Mouse (Mus musculus): Measurements from ENCODE around the gene Hnrnpa2b1. TPM values are rescaled to one million over a fixed set of nuclear protein-coding genes. Genes with fewer than 3 reads are reported as not detected.

Hnrnpa2b1 gene
- polyA plus RNA-seq, 1 experiment from 2014 or later, result 1,176 TPM

GRCm38 (mm10) chr6:51479136-51479731 lies 9.5 kb upstream of the Hnrnpa2b1 start:
- Histone ChIP-seq H3K27me3 (ENCODE audit: control insufficient read depth, insufficient read depth, low read length) (no peaks in the 10 kb centered on the region), H3K9me3 (ENCODE audit: control insufficient read depth, low read depth, low read length) (no peaks in the 10 kb centered on the region), H3K4me3 (ENCODE audit: low read depth, low read length) (no peak overlapping the region), H3K27ac (ENCODE audit: low read length) (no peak overlapping the region), H3K4me1 (ENCODE audit: control insufficient read depth, insufficient read depth, low read length) (no peaks in the 10 kb centered on the region), H3K4me2 (replicated peaks; ENCODE audit: low read depth, low read length) (no peak overlapping the region), H3K36me3 (ENCODE audit: control insufficient read depth, insufficient read depth, low read length) (peaks cover 72% of the 10 kb centered on the region), H3K9ac (replicated peaks; ENCODE audit: low read depth, low read length) (no peak overlapping the region)
- ATAC-seq (ENCODE audit: insufficient number of reproducible peaks, insufficient read depth, low FRiP score, low read depth), result no peak
- 93% methylated on average over 4 of the region's 4 CpGs for WGBS

GRCm38 (mm10) chr6:51472213-51472612 lies 2.5 kb upstream of the Hnrnpa2b1 start:
- 38% methylated on average over 4 of the region's 4 CpGs for WGBS
- Histone ChIP-seq H3K9me3 (ENCODE audit: control insufficient read depth, low read depth, low read length) (no peaks in the 10 kb centered on the region), H3K4me2 (replicated peaks; ENCODE audit: low read depth, low read length) (peak overlapping the region; percentile 56), H3K4me1 (ENCODE audit: control insufficient read depth, insufficient read depth, low read length) (peaks cover 16% of the 10 kb centered on the region; the same call in 1 of the 2 replicates), H3K36me3 (ENCODE audit: control insufficient read depth, insufficient read depth, low read length) (peaks cover 45% of the 10 kb centered on the region), H3K9ac (replicated peaks; ENCODE audit: low read depth, low read length) (peak overlapping the region; percentile 99), H3K27me3 (ENCODE audit: control insufficient read depth, insufficient read depth, low read length) (no peaks in the 10 kb centered on the region), H3K27ac (ENCODE audit: low read length) (no peak overlapping the region; the same call in 1 of the 2 replicates), H3K4me3 (ENCODE audit: low read depth, low read length) (peak overlapping the region; percentile 98)
- no peak for ATAC-seq (ENCODE audit: insufficient number of reproducible peaks, insufficient read depth, low FRiP score, low read depth)

GRCm38 (mm10) chr6:51471782-51472181 lies 2.1 kb upstream of the Hnrnpa2b1 start:
- Histone ChIP-seq H3K4me2 (replicated peaks; ENCODE audit: low read depth, low read length) (peak overlapping the region; percentile 56), H3K27ac (ENCODE audit: low read length) (no peak overlapping the region; the same call in 1 of the 2 replicates), H3K9me3 (ENCODE audit: control insufficient read depth, low read depth, low read length) (no peaks in the 10 kb centered on the region), H3K4me1 (ENCODE audit: control insufficient read depth, insufficient read depth, low read length) (peaks cover 19% of the 10 kb centered on the region), H3K27me3 (ENCODE audit: control insufficient read depth, insufficient read depth, low read length) (no peaks in the 10 kb centered on the region), H3K9ac (replicated peaks; ENCODE audit: low read depth, low read length) (peak overlapping the region; percentile 99), H3K4me3 (ENCODE audit: low read depth, low read length) (peak overlapping the region; percentile 98), H3K36me3 (ENCODE audit: control insufficient read depth, insufficient read depth, low read length) (peaks cover 45% of the 10 kb centered on the region)
- no peak for ATAC-seq (ENCODE audit: insufficient number of reproducible peaks, insufficient read depth, low FRiP score, low read depth)
- WGBS, result 5% methylated on average over 3 of the region's 3 CpGs

- WGBS, result under 1% methylated on average over 10 of the region's 10 CpGs
- Histone ChIP-seq H3K4me2 (replicated peaks; ENCODE audit: low read depth, low read length) (peak overlapping the region; percentile 56), H3K36me3 (ENCODE audit: control insufficient read depth, insufficient read depth, low read length) (peaks cover 46% of the 10 kb centered on the region), H3K27ac (ENCODE audit: low read length) (peak overlapping the region; percentile 100), H3K9ac (replicated peaks; ENCODE audit: low read depth, low read length) (peak overlapping the region; percentile 99), H3K27me3 (ENCODE audit: control insufficient read depth, insufficient read depth, low read length) (no peaks in the 10 kb centered on the region), H3K4me1 (ENCODE audit: control insufficient read depth, insufficient read depth, low read length) (peaks cover 24% of the 10 kb centered on the region), H3K9me3 (ENCODE audit: control insufficient read depth, low read depth, low read length) (no peaks in the 10 kb centered on the region), H3K4me3 (ENCODE audit: low read depth, low read length) (peak overlapping the region; percentile 98)
- ATAC-seq (ENCODE audit: insufficient number of reproducible peaks, insufficient read depth, low FRiP score, low read depth), result no peak
These were observed 1.4 kb upstream of the Hnrnpa2b1 start for GRCm38 (mm10) chr6:51471179-51471505.

- WGBS, result under 1% methylated on average over 91 of the region's 99 CpGs
- no peaks in the 10 kb centered on the region for H3K27me3 ChIP-seq (ENCODE audit: control insufficient read depth, insufficient read depth, low read length)
- H3K4me2 ChIP-seq (replicated peaks; ENCODE audit: low read depth, low read length), result peak within 1 kb of the TSS; percentile 56
- H3K4me1 ChIP-seq (ENCODE audit: control insufficient read depth, insufficient read depth, low read length), result peaks cover 27% of the 10 kb centered on the region
- H3K36me3 ChIP-seq (ENCODE audit: control insufficient read depth, insufficient read depth, low read length), result peaks cover 47% of the 10 kb centered on the region
- no peaks in the 10 kb centered on the region for H3K9me3 ChIP-seq (ENCODE audit: control insufficient read depth, low read depth, low read length)
- H3K27ac ChIP-seq (ENCODE audit: low read length), result peak within 1 kb of the TSS; percentile 100
- H3K9ac ChIP-seq (replicated peaks; ENCODE audit: low read depth, low read length), result peak within 1 kb of the TSS; percentile 100
- peak; percentile 85 for ATAC-seq (ENCODE audit: insufficient number of reproducible peaks, insufficient read depth, low FRiP score, low read depth)
- H3K4me3 ChIP-seq (ENCODE audit: low read depth, low read length), result peak within 1 kb of the TSS; percentile 98
These were observed 851 bp upstream of the Hnrnpa2b1 start, which contains the start of gene Cbx3 for GRCm38 (mm10) chr6:51470311-51471178. Gene Cbx3, plus strand, starts transcription at chr6:51470360.

GRCm38 (mm10) chr6:51468891-51469561 lies 668 bp downstream of the Hnrnpa2b1 start:
- Histone ChIP-seq H3K4me1 (ENCODE audit: control insufficient read depth, insufficient read depth, low read length) (peaks cover 27% of the 10 kb centered on the region), H3K36me3 (ENCODE audit: control insufficient read depth, insufficient read depth, low read length) (peaks cover 48% of the 10 kb centered on the region), H3K9ac (replicated peaks; ENCODE audit: low read depth, low read length) (peak overlapping the region; percentile 100), H3K9me3 (ENCODE audit: control insufficient read depth, low read depth, low read length) (no peaks in the 10 kb centered on the region), H3K4me2 (replicated peaks; ENCODE audit: low read depth, low read length) (peak overlapping the region; percentile 70; the same call in 1 of the 2 replicates), H3K4me3 (ENCODE audit: low read depth, low read length) (peak overlapping the region; percentile 98), H3K27ac (ENCODE audit: low read length) (peak overlapping the region; percentile 100), H3K27me3 (ENCODE audit: control insufficient read depth, insufficient read depth, low read length) (no peaks in the 10 kb centered on the region)
- ATAC-seq (ENCODE audit: insufficient number of reproducible peaks, insufficient read depth, low FRiP score, low read depth), result peak; percentile 7; the same call in 1 of the 2 replicates
- under 1% methylated on average over 62 of the region's 63 CpGs for WGBS

GRCm38 (mm10) chr6:51467649-51468048 lies 2.0 kb downstream of the Hnrnpa2b1 start:
- peaks cover 24% of the 10 kb centered on the region for H3K4me1 ChIP-seq (ENCODE audit: control insufficient read depth, insufficient read depth, low read length)
- WGBS, result 0% methylated on average over 2 of the region's 2 CpGs
- H3K36me3 ChIP-seq (ENCODE audit: control insufficient read depth, insufficient read depth, low read length), result peaks cover 50% of the 10 kb centered on the region
- peak overlapping the region; percentile 100 for H3K9ac ChIP-seq (replicated peaks; ENCODE audit: low read depth, low read length)
- H3K27ac ChIP-seq (ENCODE audit: low read length), result no peak overlapping the region
- H3K9me3 ChIP-seq (ENCODE audit: control insufficient read depth, low read depth, low read length), result no peaks in the 10 kb centered on the region
- no peak for ATAC-seq (ENCODE audit: insufficient number of reproducible peaks, insufficient read depth, low FRiP score, low read depth)
- H3K4me3 ChIP-seq (ENCODE audit: low read depth, low read length), result peak overlapping the region; percentile 98
- H3K27me3 ChIP-seq (ENCODE audit: control insufficient read depth, insufficient read depth, low read length), result no peaks in the 10 kb centered on the region
- H3K4me2 ChIP-seq (replicated peaks; ENCODE audit: low read depth, low read length), result peak overlapping the region; percentile 70

- 73% methylated on average over 3 of the region's 3 CpGs for WGBS
- no peak overlapping the region for H3K9ac ChIP-seq (replicated peaks; ENCODE audit: low read depth, low read length)
- no peak for ATAC-seq (ENCODE audit: insufficient number of reproducible peaks, insufficient read depth, low FRiP score, low read depth)
- 0 out of 2 replicates have a peak, but pooled peaks cover 4% of the 10 kb centered on the region for H3K4me1 ChIP-seq (ENCODE audit: control insufficient read depth, insufficient read depth, low read length)
- H3K27ac ChIP-seq (ENCODE audit: low read length), result no peak overlapping the region
- no peak overlapping the region for H3K4me2 ChIP-seq (replicated peaks; ENCODE audit: low read depth, low read length)
- peaks cover 58% of the 10 kb centered on the region for H3K36me3 ChIP-seq (ENCODE audit: control insufficient read depth, insufficient read depth, low read length)
- no peaks in the 10 kb centered on the region for H3K27me3 ChIP-seq (ENCODE audit: control insufficient read depth, insufficient read depth, low read length)
- no peak overlapping the region for H3K4me3 ChIP-seq (ENCODE audit: low read depth, low read length)
- H3K9me3 ChIP-seq (ENCODE audit: control insufficient read depth, low read depth, low read length), result no peaks in the 10 kb centered on the region
These were observed 9.3 kb downstream of the Hnrnpa2b1 start for GRCm38 (mm10) chr6:51460363-51460762.

All from stomach, embryonic 14.5 days (tissue).